Mouse (Mus musculus) liver, adult 2 months (tissue): ENCODE measurements at regions not wholly inside any gene's neighbourhood (a gene's known extent, or its start where the extent isn't known, plus 50 kb on each side); places are given as distances from the start of the nearest gene placed in this dataset.

ENCODE experiments used
- CTCF ChIP-seq: fragments of 200-500 bp; IDR thresholded peaks from 2 replicates; pipeline ENCODE4 v1.5.1; 2011; ENCODE audit warnings: low read depth, low read length, control low read depth
- POLR2A ChIP-seq: fragments of 200-500 bp; IDR thresholded peaks from 2 replicates; pipeline ENCODE4 v1.6.1; 2011; ENCODE audit warnings: low read length, control low read depth; ENCODE audit not compliant: insufficient read depth; ENCODE audit errors: extremely low read depth

DNA sequence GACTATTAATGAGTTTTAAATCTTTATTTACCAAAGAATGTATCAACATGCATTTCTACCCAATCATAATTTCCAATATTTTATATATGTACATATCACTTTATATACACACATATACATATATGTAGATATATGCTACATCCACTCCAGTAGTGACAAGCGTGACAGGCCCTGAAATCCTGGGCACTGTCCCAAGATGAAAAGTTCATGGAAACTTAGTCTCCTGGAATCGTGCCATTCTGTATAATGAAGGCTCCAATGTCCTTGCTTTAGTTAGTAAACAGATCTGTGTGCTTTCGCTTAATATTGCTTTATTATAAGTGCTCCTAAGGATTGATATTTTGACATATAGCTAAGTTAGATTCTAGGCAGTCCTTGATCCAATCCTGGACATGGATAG is 1296.1 kb upstream of the Tenm3 start:
- TF ChIP-seq CTCF (no peak), POLR2A (no peak)
